Mouse (Mus musculus): ENCODE results near the gene D10Wsu102e.
"Not testable (repeated sequence)": the region's sequence is repeated elsewhere in the genome, so short reads cannot be mapped to it uniquely, and the experiment has no call there.

Gene D10Wsu102e

DNA sequence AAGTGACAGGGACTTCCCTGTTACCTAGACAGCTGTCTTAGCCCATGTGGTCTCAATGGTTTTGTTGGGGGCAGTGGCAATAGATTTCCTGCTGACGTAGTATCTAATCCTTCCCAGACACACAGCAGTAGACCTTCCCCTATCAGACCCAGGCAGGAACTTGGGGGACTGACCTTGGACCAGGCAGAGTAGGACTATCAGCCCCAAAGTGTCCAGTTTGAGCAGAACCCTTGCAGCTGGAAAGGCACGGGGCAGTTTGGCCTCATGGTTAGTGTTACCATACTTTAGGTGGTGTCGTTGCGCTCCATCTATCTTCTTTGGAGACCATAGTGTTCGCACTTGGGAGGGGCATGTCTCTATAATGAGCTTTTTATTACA, 13.7 kb upstream of the D10Wsu102e start:
- no peak for DNase-seq (ENCODE audit: low spot score in 2 of 2)

DNA sequence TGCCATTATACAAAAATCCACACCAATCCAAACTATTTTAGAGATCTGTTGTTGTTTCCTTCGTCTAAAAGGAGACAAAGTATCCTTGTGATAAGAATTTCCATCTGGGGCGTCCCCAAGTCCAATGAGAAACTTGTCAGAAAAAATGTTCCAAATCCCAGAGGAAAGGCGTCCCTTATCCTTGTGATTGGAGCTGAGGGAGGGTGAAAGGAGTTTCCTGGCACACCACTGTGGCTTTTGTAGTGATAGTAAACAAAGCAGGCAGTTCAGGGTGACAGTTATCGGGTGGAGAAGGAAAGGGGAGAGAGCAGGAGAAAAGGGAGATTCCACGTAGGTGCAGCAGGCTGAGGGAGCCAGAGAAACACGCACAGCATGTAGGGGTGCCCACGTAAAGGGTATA, 12.5 kb upstream of the D10Wsu102e start:
- DNase-seq (ENCODE audit: low spot score in 2 of 2) = peak in 1 of 2 experiments; percentile 4

DNA sequence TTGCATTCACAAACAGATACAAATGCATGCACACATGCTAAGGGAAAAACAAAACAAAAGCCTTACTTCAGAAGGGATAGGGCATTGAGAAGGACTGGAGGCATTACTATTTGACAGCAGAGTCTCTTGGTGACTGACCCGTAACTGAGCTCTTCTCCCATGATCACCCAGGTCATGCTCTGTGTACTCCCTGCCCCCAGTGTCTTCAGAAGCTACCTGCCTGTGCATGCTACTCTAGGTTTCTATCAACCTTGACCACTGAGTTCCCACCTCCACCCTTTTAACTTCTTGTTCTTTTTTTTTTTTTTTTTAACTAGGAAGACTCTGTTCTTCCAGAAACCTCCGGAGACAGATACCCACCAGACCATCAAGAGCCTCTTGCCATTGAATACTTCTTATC, 9.3 kb upstream of the D10Wsu102e start:
- no peak for DNase-seq (ENCODE audit: low spot score in 2 of 2)

DNA sequence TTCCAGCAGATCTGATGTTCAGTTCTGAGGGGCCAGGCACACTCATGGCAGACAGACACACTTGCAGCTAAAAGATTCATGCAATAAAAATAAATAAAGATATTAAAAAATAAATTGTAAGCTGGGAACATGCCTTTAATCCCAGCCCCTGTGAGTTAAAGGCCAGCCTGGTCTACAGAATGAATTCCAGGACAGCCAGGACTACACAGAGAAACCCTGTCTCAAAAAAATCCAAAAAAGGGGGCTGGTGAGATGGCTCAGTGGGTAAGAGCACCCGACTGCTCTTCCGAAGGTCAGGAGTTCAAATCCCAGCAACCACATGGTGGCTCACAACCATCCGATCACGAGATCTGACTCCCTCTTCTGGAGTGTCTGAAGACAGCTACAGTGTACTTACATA, 8.2 kb upstream of the D10Wsu102e start:
- DNase-seq (ENCODE audit: low spot score in 2 of 2) = not testable (repeated sequence)

DNA sequence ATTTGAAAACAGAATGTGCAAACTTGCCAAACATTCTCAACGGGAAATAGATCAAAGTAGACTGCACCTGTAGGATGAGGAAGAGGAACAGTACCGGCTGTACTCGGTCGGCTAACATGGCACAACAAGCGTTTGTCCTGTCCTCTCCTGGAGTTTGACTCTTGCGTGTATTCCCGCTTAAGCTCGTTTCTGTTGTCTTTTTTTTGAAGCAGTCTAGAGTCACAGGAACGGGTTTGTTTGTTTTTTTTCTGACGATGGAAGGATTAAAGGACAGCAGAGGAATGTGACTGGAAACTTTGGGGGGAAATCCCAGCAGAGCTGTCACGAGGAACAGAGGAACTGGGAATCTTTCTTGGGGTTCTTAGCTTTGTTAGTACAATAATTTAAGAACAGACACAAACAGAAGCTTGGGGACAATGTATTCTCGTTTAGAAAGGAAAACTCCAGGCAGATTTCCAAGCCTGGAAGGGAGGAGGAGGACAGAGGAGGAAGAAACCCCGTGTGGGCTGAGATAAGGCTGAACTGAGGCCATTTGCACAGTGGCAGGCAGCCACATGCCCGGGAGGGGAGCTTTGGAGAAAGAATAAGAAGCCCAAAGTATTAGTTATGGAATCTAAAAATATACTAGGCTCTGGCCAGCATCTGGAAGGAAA, 6.2 kb upstream of the D10Wsu102e start:
- DNase-seq (ENCODE audit: low spot score in 2 of 2) = no peak

DNA sequence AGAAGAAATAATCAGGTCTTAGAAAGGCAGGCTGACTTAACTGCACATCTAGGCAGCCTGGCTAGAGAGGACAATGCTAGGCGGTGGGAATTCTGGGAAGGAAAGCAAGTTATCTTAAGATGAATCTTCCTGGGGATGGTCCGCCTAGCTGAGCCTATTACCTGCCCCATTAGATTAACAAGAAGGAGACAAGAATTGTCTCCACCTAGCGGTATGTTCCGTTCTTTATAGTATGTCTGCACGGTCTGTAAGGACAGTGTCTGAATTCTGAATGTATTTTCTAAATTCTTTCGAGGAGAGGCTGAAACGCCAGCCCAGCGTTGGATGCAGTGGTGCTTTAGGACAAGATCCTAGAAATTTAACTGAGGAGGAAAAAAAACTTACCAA, 5.7 kb upstream of the D10Wsu102e start:
- DNase-seq (ENCODE audit: low spot score in 2 of 2) = no peak

DNA sequence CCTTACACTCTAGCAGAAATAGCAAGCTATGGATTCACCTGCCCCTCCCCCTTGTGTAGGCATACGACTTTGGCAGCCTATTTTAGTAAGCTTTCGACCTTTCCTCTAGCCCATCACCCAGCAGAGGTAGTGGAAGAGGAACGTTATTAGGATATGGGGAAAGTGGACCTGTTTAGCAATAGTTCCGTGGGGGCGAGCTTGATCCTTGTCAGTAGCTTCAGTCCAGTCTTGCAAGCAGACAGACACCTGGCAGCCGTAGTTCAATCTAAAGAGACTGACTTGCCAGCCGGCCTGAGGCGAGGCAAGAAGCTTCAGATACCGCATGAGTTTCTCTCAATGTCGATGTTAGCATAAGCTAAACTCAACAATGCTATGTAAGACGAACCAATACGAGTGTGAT, 3.6 kb upstream of the D10Wsu102e start:
- no peak for DNase-seq (ENCODE audit: low spot score in 2 of 2)

DNA sequence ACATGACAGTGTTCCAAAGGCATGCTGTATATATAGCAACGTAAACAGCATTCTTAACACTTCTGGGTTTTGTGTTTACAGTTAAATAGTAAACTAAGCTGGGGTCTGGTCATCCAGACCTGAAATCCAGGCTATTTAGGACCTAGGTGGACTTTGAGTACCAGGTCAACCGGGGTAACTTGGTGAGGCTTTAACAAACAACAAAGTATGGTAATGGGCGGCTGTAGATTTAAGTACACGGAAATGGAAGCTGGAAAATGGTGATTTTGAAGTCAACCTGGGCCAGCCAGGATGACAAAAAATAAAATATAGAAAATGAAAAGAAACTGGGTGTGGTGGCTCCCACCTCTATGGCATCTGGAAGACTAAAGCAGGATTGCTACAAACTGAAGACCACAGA, 570 bp upstream of the D10Wsu102e start:
- no peak for DNase-seq (ENCODE audit: low spot score in 2 of 2)

DNA sequence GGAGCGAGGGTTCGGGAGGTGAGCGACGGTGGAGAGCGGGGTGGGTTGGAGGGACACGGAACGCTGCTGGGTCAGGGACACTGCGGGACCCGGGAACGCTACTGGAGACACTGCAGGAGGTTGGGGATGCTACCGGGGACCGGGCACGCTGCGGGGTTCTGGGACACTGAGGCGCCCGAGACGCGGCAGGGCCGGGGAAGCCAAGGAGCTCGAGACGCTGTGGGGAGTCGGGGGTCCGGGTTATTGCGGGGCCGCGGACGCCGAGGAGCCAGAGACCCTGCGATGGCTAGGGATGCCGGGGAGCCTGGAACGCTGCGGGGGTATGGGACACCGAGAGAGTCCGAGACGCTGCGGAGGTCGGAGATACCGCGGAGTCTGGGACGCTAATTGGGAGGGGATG, 335 bp downstream of the D10Wsu102e start:
- DNase-seq (ENCODE audit: low spot score in 2 of 2) = no peak

DNA sequence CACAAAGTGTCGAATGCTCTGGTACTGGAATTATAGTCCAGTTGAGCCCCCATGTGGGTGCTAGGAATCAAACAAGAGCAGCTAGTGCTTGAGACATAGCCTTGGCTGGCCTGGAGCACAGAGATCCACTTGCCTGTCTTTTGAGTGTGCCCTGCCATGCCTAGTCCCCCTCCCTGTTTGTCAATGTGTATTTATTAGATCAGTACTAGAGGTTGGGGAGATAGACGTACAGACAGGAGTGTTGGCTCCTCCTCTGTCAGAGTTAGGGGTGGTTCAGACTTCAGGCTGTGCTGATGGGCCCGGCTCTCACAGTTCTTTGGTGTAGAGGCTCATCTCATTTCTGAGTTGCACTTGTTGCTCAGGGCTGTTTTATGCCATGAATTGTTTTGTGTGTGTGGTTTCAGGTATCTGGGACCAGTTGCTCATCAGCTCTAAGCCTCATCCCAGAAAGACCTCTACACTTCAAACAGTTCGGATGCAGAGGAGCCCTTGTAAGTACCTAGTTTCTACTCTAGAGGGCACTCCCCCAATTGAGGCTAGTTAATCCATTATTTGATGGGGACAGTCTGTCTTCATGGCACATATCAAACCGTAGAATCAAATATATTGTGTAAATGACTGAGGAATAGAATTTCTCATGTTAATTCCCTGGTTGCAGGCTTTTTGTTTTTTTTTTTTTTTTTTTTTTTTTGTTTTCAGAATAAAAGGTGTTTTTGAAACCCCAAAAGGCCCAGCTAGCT, 1.8 kb downstream of the D10Wsu102e start:
- peak in 1 of 2 experiments; percentile 18 for DNase-seq (ENCODE audit: low spot score in 2 of 2)

DNA sequence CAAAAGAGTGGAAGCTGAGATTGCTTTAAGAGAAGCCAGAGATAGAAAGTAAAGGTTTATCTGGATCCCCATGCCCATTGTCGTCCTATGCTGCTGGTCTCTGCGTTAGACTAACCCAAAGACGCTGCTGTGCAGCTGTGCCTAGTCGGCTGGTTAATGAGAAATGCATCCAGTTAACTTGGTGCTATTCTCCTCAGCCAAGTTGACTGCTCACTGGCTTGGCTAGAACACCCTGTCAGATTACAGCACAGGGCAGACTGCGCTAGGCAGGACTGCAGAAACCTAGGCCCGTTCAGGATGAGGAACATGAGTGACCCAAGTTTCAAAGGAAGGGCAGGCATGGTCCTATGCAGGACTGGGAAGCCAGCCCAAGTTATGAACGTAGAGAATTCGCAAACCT, 3.4 kb downstream of the D10Wsu102e start:
- DNase-seq (ENCODE audit: low spot score in 2 of 2) = no peak

DNA sequence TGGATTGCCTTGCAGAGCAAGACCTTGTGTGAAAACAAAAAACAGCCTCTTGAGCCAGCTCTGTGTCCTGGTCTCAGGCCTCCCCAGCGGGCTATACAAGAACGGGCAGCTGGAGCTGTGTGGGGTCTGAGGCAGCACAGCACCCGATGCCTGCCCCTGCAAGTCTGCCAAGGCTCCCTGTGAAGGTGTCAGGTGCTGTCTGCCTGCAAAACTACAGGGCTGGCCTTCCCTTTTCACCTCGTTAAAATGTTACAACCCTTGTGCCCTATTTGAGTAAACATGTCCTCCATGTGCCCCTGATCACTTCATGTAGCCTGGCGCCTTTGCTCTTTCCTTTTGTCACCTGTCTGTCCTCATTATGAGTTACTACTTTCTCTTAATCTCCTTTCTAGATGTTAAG, 8.9 kb downstream of the D10Wsu102e start:
- DNase-seq (ENCODE audit: low spot score in 2 of 2) = no peak

DNA sequence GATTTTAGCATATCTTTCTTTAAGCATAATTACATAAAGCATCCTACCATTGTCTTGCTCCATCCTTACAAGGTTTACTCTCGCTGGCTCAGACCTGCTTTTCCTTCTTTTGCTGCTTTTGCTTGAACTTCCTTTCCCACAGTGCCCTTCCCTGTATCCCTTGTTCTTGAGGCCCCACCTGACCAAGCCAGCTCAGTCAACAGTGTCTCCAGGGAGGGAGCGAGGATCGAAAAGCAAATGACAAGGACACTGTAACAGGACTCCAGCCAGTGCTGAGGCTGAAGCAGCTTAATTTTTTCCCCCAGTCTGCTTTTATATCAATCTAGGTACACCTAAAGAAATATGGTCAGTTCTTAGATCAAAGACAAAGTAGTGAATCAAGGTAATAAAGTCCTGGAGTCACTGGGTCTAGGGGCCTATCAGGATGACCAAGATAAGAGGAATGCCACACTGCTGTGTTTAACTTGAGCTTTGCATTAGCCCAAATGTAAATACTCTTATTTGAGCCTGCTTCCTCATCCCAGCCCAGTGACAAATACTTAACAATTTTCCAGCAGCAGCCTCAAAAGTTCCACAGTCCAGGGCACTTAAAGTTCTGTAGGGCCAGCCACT, 14.1 kb downstream of the D10Wsu102e start:
- DNase-seq (ENCODE audit: low spot score in 2 of 2) = no peak

DNA sequence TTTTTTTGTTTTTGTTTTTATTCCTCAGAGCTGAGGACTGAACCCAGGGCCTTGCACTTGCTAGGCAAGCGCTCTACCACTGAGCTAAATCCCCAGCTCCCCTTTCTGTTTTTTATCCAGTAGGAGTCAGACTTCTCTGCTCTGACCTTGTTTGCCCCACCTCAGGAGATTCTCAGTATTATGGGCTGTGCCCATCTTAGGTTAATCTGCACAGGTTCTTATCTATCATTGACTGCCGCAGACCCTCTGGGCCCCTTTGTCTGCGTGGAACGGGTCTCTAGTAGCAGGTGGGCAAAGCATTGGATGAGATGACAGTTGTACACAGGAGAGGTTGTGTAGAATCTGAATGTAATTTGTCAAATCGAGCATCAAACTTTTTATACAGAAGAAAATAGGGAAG, 15.4 kb downstream of the D10Wsu102e start:
- not testable (repeated sequence) for DNase-seq (ENCODE audit: low spot score in 2 of 2)

DNA sequence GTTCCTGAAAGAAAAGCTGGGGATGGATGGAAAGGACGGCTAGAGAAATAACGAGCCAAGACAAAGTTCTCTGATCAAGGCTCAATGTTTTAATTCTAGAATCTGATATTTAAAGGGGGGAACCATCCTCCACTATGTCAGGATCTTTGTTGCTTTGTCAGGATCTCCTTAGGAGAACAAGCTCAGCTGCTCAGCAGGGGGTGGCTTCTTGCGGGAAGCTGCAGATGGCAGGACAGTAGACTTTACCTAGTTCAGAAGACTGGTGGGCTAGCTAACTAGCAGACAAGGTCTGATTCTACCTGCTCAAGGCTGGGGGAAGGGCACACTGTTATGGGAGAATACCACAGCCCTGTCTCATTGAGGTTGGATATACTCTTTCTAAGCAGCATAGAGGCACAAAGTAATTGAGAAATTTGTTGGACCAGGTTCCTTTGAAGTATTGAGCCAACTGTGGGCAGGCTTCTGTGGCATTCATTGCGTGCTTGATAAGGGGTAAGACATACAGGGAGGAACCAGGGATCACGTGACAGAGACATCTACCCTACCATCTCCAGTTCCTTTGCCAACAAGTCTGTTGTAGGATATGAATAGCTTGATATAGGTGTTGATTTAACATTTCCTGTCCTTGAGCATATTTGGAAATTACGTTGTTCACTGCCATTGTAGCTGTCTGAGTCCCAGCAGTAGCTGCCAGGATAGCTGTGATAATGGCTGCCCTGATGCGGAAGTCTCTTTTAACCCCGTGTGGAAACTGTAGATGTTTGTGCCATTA, 17.1 kb downstream of the D10Wsu102e start:
- no peak for DNase-seq (ENCODE audit: low spot score in 2 of 2)

DNA sequence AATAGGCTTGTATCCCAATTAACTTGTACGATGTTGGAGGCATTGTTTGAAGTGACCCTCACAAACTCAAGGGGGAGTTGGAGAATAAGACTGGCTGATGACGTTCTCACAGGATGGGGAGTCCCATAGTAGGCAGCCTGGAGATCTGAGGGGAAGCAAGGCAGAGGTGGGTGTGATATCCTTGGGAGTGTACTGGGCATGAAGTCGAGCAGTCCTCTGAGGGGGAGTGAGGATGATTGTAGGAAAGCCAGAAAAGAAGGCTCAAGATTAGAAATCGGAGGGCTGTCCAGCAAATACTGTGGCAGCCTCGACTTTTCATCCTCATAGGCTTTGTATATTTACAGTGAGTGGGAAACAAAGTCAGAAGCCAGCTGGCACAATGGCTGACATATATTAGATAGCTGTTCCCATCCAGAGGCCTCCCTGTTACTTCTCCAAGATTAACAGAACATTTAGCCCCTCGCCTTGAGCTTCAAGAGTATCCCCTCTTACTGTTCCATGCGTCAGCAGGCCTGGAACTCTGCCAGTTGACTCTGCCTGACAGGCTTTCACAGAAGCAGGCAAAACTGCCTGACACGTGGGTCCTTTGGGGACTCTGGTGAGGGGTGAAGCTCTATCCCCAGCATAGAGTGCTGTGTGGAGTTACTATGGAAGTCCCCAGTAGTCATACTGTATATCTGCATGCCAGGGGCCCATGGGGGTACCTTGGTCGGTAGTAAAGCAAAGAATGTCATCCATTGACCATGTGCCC, 18.2 kb downstream of the D10Wsu102e start:
- peak in 1 of 2 experiments; percentile 19 for DNase-seq (ENCODE audit: low spot score in 2 of 2)

DNA sequence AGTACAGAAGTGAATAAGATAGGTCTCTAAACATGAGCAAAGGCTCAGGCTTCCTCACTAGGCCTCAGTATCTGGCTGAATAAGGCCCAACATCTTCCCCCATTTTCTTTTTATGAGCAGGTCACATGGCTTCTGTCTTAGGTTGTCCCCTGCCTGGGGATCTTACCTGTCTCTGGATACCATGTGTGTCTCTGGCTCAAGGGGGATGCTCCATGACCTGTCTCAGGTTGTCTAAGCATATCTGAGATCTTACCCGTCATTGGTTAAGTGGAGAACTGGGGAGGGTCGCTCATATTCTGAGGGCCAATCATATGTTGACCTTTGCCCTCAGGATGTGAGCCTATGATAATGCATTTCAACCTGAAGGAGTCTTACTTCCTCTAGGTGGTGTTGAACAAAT, 20.5 kb downstream of the D10Wsu102e start:
- DNase-seq (ENCODE audit: low spot score in 2 of 2) = no peak

DNA sequence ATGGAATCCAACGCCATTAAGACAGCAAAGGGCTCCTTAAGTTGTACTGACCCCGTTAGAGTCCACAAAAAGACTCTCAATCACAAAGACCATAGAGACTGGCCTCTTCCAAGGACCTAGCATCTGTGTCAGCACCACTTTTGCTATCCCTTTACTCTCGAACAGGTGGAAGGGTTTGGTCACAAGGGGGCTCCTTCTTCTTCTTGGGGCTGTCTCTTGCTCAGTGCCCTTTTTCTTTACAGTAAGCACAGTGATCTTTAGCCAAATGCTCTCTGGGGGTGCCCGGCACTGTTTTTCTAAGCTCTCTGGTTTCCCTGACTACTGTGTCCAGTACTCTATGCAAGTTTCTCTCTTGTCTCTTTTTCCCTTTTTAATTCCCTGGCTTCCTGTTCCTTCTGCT, 22.5 kb downstream of the D10Wsu102e start:
- no peak for DNase-seq (ENCODE audit: low spot score in 2 of 2)

DNA sequence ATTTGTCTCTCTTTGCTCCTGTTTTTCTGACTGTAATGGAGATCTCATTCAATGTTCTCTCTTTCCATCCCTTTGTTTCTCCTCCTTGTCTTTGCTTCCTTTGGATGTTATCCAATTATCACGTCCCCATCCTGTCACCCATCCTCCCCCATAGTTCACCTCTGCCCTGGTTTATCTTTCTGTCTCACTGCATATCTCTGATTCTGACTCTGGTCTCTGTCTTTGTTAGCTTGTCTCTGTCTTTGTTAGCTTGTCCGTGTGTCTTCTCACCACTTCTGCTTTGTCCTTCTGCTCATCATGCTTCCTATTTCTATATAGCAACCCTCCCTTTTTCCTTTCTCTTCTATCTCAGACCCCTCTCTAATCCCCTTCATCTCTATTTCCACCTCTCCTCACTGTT, 23.0 kb downstream of the D10Wsu102e start:
- DNase-seq (ENCODE audit: low spot score in 2 of 2) = no peak

DNA sequence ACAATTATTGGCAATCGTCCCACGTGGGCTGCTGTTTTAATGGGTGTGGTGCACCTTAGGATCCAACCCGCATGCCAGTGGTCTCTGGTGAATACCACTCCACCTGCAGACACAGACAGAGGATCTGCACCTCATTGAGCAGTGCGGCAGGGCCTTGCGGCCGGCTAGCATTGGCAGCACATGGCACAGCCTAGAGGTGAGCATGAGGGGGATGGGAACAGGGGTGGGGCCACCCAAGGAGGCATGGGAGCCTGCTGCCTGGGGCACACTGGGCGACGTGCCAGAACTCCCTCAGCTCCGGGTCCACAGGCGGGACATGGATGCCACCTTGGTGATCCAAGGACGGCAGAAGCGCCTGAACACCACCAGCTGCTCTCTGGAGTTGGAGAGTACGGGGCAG, 23.8 kb downstream of the D10Wsu102e start:
- no peak for DNase-seq (ENCODE audit: low spot score in 2 of 2)

DNA sequence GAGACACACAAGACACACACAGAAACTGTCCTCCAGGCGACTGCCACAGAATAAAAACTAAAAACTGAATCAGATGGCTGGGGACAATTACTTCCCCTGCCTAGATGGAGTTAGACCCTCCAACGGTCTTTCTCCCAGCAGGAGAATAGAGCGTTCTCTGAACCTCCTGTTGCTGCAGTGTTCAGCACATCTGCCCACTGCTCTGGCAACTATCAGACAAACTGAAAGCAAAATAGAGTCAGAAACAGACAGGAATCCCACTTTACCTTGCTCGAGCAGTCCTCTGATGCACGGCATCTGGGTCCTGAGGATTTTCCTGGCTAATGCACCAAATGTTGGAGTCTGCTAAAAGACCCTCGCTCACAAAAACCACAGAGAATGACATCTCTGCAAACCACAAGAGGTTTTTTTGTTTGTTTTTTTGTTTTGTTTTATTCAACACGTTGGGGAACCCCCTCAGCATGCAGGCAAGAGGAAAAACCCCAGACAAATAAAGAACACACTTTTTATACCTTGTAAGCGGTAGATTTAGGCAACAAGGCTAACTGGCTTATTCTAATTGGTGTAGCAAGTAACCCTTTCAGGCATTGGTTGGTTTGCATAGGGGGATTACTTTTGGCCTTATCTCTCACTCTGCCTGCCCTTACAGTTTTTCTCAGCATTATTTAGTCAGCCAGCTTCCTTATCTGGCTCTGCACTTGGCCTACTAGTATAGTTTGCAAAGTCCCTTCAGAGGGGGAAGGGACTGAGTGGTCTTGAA, 24.6 kb downstream of the D10Wsu102e start:
- no peak for DNase-seq (ENCODE audit: low spot score in 2 of 2)

Measured in cerebellum, postnatal 4 days (tissue).